Mouse (Mus musculus): ENCODE measurements around the gene Dlk2.
A peak's percentile ranks its signal among the peaks of the same experiment; 100 is the strongest.

DNA sequence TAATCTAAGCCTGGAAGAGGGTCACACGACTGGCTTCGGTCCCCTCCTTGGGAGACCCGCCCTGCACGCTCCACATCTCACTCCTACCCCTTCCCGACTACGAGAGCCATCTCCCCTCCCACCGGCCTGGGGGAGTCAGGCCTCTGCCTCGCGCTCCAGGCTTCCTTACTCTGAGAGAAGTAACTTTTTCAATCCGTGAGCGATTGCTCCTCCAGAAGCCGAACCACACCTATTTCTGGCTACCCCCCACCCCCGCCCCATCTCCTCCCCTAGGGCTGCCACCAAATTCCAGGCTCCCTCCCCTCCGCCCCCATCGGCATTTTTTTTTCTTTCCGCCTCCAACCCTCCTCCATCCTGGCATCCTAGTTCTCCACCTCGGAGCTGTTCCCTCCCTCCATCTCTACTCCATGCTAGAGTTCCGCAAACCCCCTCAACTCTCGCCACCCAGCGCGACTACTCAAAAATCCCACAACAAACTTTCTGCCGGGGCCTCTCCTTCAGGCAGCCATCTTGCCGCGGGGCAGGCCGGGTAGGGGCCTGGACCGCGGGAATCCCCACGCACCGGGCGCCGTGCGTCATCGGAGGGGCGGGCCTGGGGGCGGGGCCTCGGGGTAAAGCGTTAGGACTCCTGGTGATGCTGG lies 14.6 kb upstream of the Dlk2 start, which contains the start of gene Tjap1:
- peak; percentile 54 for TF ChIP-seq POLR2A (IDR thresholded peaks at IDR 0.05; ENCODE audit: control insufficient read depth, low read depth, low read length)
- no peak for TF ChIP-seq CTCF (IDR thresholded peaks at IDR 0.05; ENCODE audit: control insufficient read depth, insufficient read depth, insufficient replicate concordance, low read depth, low read length)

Measured in testis, adult 2 months (tissue).